Mouse (Mus musculus) cerebellum, adult 2 months (tissue): ENCODE measurements around the gene Olig3. TPM values are rescaled to one million over a fixed set of nuclear protein-coding genes. Genes with fewer than 3 reads are reported as not detected.

Source experiments
- DNase-seq, 2 experiments: peaks; one replicate each; pipeline ENCODE4 v3.0.0; 2021
- H3K27ac ChIP-seq: fragments of 200-500 bp; 2 replicates; pipeline ENCODE4 v1.5.1; 2012; ENCODE audit warnings: low read length, control low read depth, inconsistent platforms; ENCODE audit not compliant: insufficient read depth
- H3K27me3 ChIP-seq: fragments of 200-500 bp; 2 replicates; pipeline ENCODE4 v1.6.1; 2012; ENCODE audit warnings: inconsistent platforms, mild to moderate bottlenecking, low read length, moderate library complexity; ENCODE audit not compliant: control insufficient read depth, insufficient read depth
- H3K4me1 ChIP-seq: fragments of 200-500 bp; 2 replicates; pipeline ENCODE4 v1.6.1; 2011; ENCODE audit warnings: low read length; ENCODE audit not compliant: control insufficient read depth, insufficient read depth
- H3K4me3 ChIP-seq: fragments of 200-500 bp; replicated peaks from 2 replicates; pipeline ENCODE3; 2011; ENCODE audit warnings: mild to moderate bottlenecking, low read depth, low read length, control low read depth; ENCODE audit not compliant: insufficient read depth
- CTCF ChIP-seq: fragments of 200-500 bp; IDR thresholded peaks from 2 replicates; pipeline ENCODE4 v1.5.1; 2011; ENCODE audit warnings: low read depth, mild to moderate bottlenecking, control low read depth, low read length, moderate library complexity, borderline replicate concordance; ENCODE audit not compliant: insufficient read depth
- POLR2A ChIP-seq: fragments of 200-500 bp; IDR thresholded peaks from 2 replicates; pipeline ENCODE4 v1.6.1; 2011; ENCODE audit warnings: low read length, control low read depth, borderline replicate concordance; ENCODE audit not compliant: insufficient read depth
- WGBS: fragments of 180-500 bp; shearing (Covaris S2); methylation state at CpG from one replicate; pipeline ENCODE4 v1.1.7; 2018; 5-methylcytosine and 5-hydroxymethylcytosine counted together
- polyA plus RNA-seq: library from polyadenylated mRNA; depleted of rRNA; stranded (reverse); fragments of >200 nt; gene quantifications from 2 replicates; pipeline ENCODE4 v1.2.3, GENCODE M21; 2012; rRNA removed

Gene Olig3
- polyA plus RNA-seq, 1 experiment = 0.28 TPM

DNA sequence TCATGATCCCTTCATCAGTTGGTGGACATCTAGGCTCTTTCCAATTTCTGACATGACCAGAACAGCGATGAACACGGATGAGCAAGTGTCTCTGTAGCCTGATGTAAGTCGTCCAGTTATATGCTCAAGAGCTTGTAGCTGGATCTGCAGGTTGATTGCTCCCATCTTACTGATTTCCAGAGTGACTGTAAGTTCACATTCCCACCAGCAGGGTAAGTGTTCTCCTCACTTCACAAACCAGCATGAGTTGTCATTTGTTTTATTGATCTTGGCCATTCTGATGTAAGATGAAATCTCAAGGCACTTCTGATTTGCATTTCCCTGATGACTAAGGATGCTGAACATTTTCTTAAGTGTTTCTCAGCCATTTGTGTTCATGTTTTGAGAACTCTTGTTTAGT is 27.8 kb downstream of the Olig3 start:
- no peak overlapping the region for H3K4me3 ChIP-seq

DNA sequence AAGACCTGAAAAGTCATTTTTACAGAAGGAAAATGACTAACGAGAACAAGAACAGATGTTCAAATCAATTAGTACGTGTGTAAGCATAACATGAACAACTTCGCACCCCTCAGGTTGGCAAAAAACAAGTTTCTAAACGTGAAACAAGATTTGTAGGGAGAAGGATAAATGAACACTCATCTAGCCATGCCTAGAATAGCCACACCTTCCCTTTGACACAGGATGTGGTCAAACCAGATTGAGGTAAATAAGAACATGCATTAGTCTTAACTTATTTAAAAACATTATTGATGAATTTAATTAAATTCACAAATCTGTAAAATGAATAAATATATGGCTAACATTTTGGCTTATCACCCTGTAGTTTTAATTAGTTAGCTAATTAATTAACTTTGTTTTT is 35.5 kb downstream of the Olig3 start:
- Histone ChIP-seq H3K27me3 (no peaks in the 10 kb centered on the region), H3K4me1 (0 out of 2 replicates have a peak, but pooled peaks cover 3% of the 10 kb centered on the region), H3K4me3 (no peak overlapping the region), H3K27ac (no peak overlapping the region)
- TF ChIP-seq CTCF (no peak), POLR2A (no peak)
- 77% methylated on average over 4 of the region's 4 CpGs for WGBS
- DNase-seq = no peak

More for the DNA sequence above, 27.8 kb downstream of the Olig3 start:
- no peak overlapping the region for H3K27ac ChIP-seq
- no peaks in the 10 kb centered on the region for H3K4me1 ChIP-seq
- no peak for DNase-seq
- no peak for TF ChIP-seq POLR2A
- no peak for TF ChIP-seq CTCF
- no peaks in the 10 kb centered on the region for H3K27me3 ChIP-seq
- 86% methylated on average over 3 of the region's 3 CpGs for WGBS

DNA sequence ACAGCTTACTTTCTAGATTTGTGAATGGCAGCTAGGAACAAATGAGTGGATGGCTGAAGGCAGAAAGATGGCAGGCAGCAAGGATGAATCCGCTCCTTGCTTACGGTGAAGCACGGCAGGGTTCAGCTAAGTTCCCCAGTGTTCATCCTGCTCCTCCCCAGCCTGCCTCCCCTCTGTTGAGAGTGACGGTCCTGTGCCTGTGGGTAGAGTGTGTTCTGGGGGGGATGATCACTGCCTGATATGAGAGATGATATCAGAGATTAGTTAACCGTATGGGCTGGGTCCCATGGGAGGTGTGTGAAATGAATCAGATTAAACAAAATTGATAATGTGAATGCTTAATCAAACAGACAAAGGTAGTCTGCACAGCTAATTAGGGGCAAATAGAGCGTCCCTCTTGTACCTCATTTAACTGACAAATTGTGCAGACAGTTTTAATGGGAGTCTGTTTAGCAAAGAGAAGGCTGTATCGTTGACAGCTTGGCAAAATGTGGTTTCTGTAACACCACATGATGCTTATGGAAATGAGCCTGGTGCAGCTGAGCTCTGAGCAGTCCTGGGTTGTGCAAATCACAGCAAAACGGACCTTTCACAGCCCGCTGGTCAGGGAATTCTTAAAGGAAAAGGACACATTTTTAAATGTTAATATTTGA is 40.3 kb downstream of the Olig3 start:
- Histone ChIP-seq H3K4me3 (no peak overlapping the region), H3K27me3 (no peaks in the 10 kb centered on the region; the same call in 1 of the 2 replicates), H3K27ac (no peak overlapping the region), H3K4me1 (0 out of 2 replicates have a peak, but pooled peaks cover 3% of the 10 kb centered on the region)
- 17% methylated on average over 9 of the region's 9 CpGs for WGBS
- TF ChIP-seq POLR2A = no peak
- TF ChIP-seq CTCF = no peak
- no peak for DNase-seq

DNA sequence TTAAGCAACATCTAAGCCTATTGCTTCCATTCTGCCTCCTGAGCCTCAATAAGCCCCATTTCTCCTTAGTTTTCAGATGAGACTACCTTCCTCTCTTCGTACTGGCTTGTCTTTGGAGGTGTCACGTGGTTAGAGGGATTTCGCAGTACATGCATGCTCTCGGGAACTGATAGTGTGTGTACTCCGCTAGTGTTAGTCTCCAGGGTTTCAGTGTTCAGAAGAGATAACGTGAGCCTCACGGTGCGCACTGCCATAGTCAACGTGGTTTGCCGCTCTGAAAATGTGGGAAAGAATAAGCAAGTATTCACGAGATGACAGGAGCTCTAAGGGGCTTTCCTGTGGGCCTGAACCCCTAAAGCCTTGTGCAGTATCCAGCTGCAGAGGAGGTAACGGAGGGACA is 41.1 kb downstream of the Olig3 start:
- no peak overlapping the region for H3K4me3 ChIP-seq
- no peak for DNase-seq
- H3K4me1 ChIP-seq = 0 out of 2 replicates have a peak, but pooled peaks cover 3% of the 10 kb centered on the region
- no peak overlapping the region for H3K27ac ChIP-seq
- H3K27me3 ChIP-seq = no peaks in the 10 kb centered on the region; the same call in 1 of the 2 replicates
- 41% methylated on average over 12 of the region's 12 CpGs for WGBS
- TF ChIP-seq CTCF = no peak
- TF ChIP-seq POLR2A = no peak

DNA sequence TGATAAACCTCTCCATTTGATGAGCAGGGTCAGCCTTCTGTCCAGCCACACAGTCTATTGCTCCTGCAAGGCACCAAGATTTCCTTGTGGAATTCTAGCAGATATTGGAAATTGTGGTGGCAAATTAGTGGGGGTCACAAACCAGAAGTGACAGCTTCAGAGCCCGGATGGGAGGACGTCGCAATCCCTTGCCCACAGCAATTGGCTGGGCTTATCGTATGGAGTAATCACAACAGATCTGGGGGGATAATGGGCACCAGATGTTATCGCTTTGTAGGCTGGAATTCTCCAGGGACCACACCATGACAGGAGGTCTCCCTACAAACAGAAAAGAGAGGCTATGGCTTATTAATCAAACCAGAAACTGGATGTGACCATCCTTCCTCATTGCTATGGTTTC is 44.8 kb downstream of the Olig3 start:
- H3K27ac ChIP-seq = no peak overlapping the region
- TF ChIP-seq POLR2A (no peak), CTCF (no peak)
- WGBS = 45% methylated on average over 5 of the region's 5 CpGs
- no peaks in the 10 kb centered on the region; the same call in 1 of the 2 replicates for H3K27me3 ChIP-seq
- 0 out of 2 replicates have a peak, but pooled peaks cover 3% of the 10 kb centered on the region for H3K4me1 ChIP-seq
- no peak for DNase-seq
- H3K4me3 ChIP-seq = no peak overlapping the region

DNA sequence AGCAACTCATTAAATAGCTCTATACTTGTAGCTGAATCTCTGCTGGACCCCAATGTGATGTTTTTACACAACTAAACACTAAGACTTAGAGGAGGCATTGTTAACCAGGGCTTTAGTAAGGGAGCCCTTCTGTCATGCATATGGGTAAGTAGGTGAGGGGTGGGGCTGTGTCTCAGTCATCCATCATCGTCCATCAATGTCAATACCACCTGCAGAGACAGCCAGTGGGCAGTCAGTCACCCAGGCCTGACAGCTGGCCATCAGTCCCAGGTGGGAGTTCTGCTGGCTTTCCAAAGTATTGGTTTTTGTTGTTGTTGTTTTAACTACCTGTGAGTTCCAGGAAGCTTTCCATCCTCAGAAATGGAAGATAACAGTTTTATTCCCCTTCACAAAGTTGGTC is 48.1 kb downstream of the Olig3 start:
- H3K4me3 ChIP-seq = no peak overlapping the region
- 32% methylated on average over 1 of the region's 1 CpGs for WGBS

DNA sequence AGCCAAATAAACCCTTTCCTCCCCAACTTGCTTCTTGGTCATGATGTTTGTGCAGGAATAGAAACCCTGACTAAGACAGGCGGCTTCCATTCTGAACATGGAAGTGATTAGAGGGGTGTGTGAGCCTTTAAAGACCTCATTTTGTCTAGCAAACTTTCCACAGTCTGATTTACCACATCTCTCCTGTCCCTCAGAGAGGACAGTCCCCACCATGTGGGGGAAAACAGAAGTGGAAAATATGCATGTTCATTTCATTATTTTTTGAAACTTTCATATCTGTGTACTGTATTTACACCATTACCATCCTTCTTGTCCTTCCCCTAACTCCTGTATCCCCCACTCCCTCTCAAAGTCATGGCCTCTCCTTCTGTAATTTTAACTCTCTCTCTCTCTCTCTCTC is 49.6 kb downstream of the Olig3 start:
- no peaks in the 10 kb centered on the region for H3K4me1 ChIP-seq
- DNase-seq = no peak
- H3K27me3 ChIP-seq = no peaks in the 10 kb centered on the region; the same call in 1 of the 2 replicates
- H3K27ac ChIP-seq = no peak overlapping the region
- no peak for TF ChIP-seq CTCF
- TF ChIP-seq POLR2A = no peak
- H3K4me3 ChIP-seq = no peak overlapping the region
- 81% methylated on average over 1 of the region's 1 CpGs for WGBS

More for the DNA sequence above, 48.1 kb downstream of the Olig3 start:
- DNase-seq = no peak
- Histone ChIP-seq H3K4me1 (no peaks in the 10 kb centered on the region), H3K27ac (no peak overlapping the region), H3K27me3 (no peaks in the 10 kb centered on the region; the same call in 1 of the 2 replicates)
- TF ChIP-seq POLR2A = no peak
- no peak for TF ChIP-seq CTCF

DNA sequence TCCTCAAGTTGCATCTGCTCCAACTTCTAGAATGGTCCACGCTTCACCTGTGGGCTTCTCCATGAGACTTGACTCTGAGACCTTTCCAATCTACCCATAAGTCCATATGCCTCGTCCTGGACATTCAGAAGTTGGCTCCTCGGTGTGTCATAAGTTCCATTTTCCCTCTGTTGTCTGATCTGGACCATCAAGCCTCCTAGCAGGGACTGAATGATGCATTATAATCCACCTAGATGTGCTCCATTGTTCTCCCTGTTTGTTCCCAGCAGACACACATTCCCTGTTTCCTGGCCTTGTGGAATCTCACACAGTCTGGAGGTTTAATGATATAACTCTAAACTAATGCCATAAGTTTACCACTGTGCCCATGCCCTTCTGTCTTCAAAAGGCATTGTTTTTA is 50.8 kb downstream of the Olig3 start:
- H3K27ac ChIP-seq = no peak overlapping the region
- H3K27me3 ChIP-seq = no peaks in the 10 kb centered on the region
- WGBS = 91% methylated on average over 3 of the region's 3 CpGs
- no peaks in the 10 kb centered on the region for H3K4me1 ChIP-seq
- TF ChIP-seq CTCF = no peak
- TF ChIP-seq POLR2A = no peak
- no peak for DNase-seq
- H3K4me3 ChIP-seq = no peak overlapping the region

Other genes starting within 250 kb of the Olig3 start
- gene Ifngr1, start 235.4 kb downstream of the Olig3 start, polyA plus RNA-seq = 16.0 and 17.0 TPM in 2 replicates